9 mouse cellular contexts compared by ENCODE assay signal in genomic region chr12:89813294-89813693, GRCm38 (mm10).
DNase-seq lines count a peak whose midpoint lies in the region; ATAC-seq and TF ChIP-seq lines count a peak whose summit lies in the region.
"Had no signal": no experiment of that assay in that cellular context is flagged by ENCODE, and none has a peak within 500 bp of the region (broad histone marks: within the 10 kb centered on the region; RNA-seq: fewer than 3 reads in every experiment).

No protein-coding gene starts in this region.

- TF ChIP-seq POLR2A in olfactory bulb, adult 2 months (IDR thresholded peaks at IDR 0.05; ENCODE audit: insufficient read depth, low read depth, low read length), result no peak

- TF ChIP-seq CTCF in layer of hippocampus, adult 2 months (conservative IDR thresholded peaks at IDR 0.05), result no peak
- no peak for TF ChIP-seq CTCF in intestine, postnatal 0 days (IDR thresholded peaks at IDR 0.05; ENCODE audit: low read depth)
- no peak for TF ChIP-seq CTCF in olfactory bulb, adult 2 months (IDR thresholded peaks at IDR 0.05; ENCODE audit: insufficient read depth, low read depth, low read length)

- H3K9me3 ChIP-seq in embryonic facial prominence, embryonic 12.5 days, result no peaks in the 10 kb centered on the region
- no peaks in the 10 kb centered on the region for H3K9me3 ChIP-seq in intestine, postnatal 0 days (ENCODE audit: control insufficient read depth)

- peak overlapping the region; percentile 87 for H3K4me2 ChIP-seq in embryonic facial prominence, embryonic 12.5 days (replicated peaks)
- 0 out of 2 replicates have a peak overlapping the region, but pooled peaks have one; percentile 21 for H3K4me2 ChIP-seq in intestine, postnatal 0 days (replicated peaks; ENCODE audit: low read depth)

- H3K36me3 ChIP-seq in embryonic facial prominence, embryonic 12.5 days, result no peaks in the 10 kb centered on the region
- H3K36me3 ChIP-seq in intestine, postnatal 0 days (ENCODE audit: control insufficient read depth, insufficient read depth), result no peaks in the 10 kb centered on the region

- ATAC-seq in embryonic facial prominence, embryonic 12.5 days (ENCODE audit: insufficient number of reproducible peaks, insufficient read depth, low FRiP score, low TSS enrichment), result no peak
- no peak for ATAC-seq in intestine, postnatal 0 days

- 6% methylated on average over 13 of the region's 13 CpGs for WGBS in embryonic facial prominence, embryonic 12.5 days
- 8% methylated on average over 13 of the region's 13 CpGs for WGBS in intestine, postnatal 0 days
- WGBS in olfactory bulb, adult 2 months, result 54% methylated on average over 13 of the region's 13 CpGs

- peak overlapping the region; percentile 23; the same call in 1 of the 2 replicates for H3K27ac ChIP-seq in layer of hippocampus, adult 2 months
- H3K27ac ChIP-seq in embryonic facial prominence, embryonic 12.5 days, result no peak overlapping the region
- no peak overlapping the region for H3K27ac ChIP-seq in intestine, postnatal 0 days (ENCODE audit: low read depth, low read length)
- H3K27ac ChIP-seq in olfactory bulb, adult 2 months (ENCODE audit: insufficient read depth, low read depth, low read length), result no peak overlapping the region
- H3K27ac ChIP-seq: macrophage had no signal

- DNase-seq in layer of hippocampus, adult 2 months (ENCODE audit: low spot score in 2 of 2), result no peak
- DNase-seq in layer of hippocampus, adult 8-10 months (ENCODE audit: low spot score in 2 of 2), result no peak
- DNase-seq in spleen, adult 18-20 months, result no peak
- DNase-seq in lung, postnatal 4 days, result no peak
- DNase-seq in right cerebral cortex, postnatal 4 days, result no peak

- peak overlapping the region; percentile 64 for H3K4me3 ChIP-seq in layer of hippocampus, adult 2 months
- peak overlapping the region; percentile 44 for H3K4me3 ChIP-seq in embryonic facial prominence, embryonic 12.5 days
- H3K4me3 ChIP-seq in intestine, postnatal 0 days (ENCODE audit: low read depth, low read length), result no peak overlapping the region
- peak overlapping the region; percentile 18 for H3K4me3 ChIP-seq in olfactory bulb, adult 2 months (ENCODE audit: insufficient read depth, low read depth, low read length)

- peaks cover 4% of the 10 kb centered on the region; the same call in 1 of the 2 replicates for H3K4me1 ChIP-seq in embryonic facial prominence, embryonic 12.5 days
- no peaks in the 10 kb centered on the region for H3K4me1 ChIP-seq in intestine, postnatal 0 days (replicated peaks; ENCODE audit: control insufficient read depth, insufficient read depth, low read length)
- peaks cover 22% of the 10 kb centered on the region for H3K4me1 ChIP-seq in olfactory bulb, adult 2 months (ENCODE audit: control insufficient read depth, insufficient read depth, low read length)

- 0 out of 2 replicates have a peak, but pooled peaks cover 9% of the 10 kb centered on the region for H3K27me3 ChIP-seq in embryonic facial prominence, embryonic 12.5 days
- H3K27me3 ChIP-seq in intestine, postnatal 0 days (replicated peaks; ENCODE audit: control insufficient read depth, insufficient read depth, low read length), result 0 out of 2 replicates have a peak, but pooled peaks cover 16% of the 10 kb centered on the region

- no peak overlapping the region for H3K9ac ChIP-seq in embryonic facial prominence, embryonic 12.5 days
- no peak overlapping the region for H3K9ac ChIP-seq in intestine, postnatal 0 days (ENCODE audit: low read depth, low read length)
